Mouse (Mus musculus) T-cell, adult 2 months (primary cell): ENCODE data around the gene Cux2.

Source experiments
- DNase-seq: peaks from one replicate; pipeline ENCODE4 v3.0.0; 2022; ENCODE audit warnings: low spot score

The Cux2 gene

GRCm38 (mm10) chr5:121919216-121919615, 130.7 kb downstream of the Cux2 start:
- no peak for DNase-seq

DNA sequence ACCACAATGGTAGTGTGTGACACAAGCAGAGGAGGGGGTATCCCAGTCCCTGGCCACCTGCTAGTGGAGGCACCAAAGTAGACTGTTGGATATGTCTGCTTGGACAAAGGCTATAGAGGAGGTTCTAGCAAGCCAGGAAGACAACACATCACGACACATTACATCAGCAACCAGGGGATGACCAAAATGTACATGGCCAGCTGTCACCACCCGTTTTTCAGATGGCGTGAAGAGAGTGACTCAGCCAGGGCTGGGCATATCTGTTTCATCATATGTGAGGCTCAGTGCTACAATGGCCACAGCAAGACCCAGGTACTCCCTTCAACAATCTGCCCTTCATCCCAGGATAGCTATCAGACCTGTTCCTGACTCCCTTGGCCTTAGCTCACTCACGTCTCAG, 133.1 kb downstream of the Cux2 start:
- no peak for DNase-seq

GRCm38 (mm10) chr5:121913999-121914398, 135.9 kb downstream of the Cux2 start:
- DNase-seq, result no peak

- DNase-seq, result no peak
Observed at GRCm38 (mm10) chr5:121909226-121909985, 140.5 kb downstream of the Cux2 start.

DNA sequence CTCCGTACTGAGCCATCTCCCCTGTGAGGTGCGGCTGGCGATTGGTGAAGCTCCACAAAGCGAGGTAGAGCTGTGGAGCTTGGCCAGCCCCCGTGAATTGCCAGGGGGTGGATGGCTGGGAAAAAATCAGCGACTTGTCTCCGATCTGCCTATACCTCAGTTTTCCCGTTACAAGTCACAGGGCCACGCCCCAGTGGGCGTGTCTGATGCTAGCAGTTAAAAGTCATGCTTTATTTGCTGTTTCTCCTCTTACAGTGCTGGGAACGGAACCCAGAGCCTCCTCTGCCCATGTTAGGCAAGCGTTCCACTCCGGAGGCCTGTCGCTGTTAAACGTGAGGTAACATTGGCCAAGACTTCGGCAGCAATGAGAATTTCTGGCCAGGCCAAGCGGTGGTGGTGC, 144.2 kb downstream of the Cux2 start:
- DNase-seq, result no peak

GRCm38 (mm10) chr5:121904799-121905198, 145.1 kb downstream of the Cux2 start:
- DNase-seq, result no peak

GRCm38 (mm10) chr5:121902809-121903745, 146.8 kb downstream of the Cux2 start:
- DNase-seq, result no peak

DNA sequence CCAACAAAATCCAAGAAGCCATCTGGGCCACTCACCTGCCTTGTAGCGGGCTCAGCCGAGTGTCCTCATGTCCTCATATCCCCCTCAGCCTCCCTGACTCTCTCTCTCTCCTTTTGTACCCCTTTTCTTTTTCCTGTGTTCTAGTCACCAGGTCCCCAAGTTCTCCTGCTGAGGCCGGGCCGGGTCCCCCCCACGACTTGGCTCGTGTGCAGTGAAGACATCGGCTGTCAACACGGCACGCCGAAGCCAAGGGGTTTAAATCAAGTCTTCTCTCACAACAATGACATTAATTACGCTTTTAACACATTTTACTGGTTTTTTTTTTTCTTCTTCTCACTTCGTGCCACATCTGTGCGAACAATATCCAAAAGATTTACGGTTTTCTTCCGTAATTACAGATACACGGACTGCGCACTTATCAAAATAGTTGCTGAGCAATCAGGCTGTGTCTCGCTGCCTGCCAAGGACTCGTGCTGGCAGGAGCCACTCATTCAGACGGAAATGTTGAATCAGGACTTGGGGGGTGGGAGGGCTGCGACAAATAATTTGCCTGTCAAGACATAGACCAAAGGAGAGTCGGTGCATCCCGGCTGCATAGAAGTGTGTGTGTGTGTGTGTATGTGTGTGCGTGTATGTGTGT, 154.7 kb downstream of the Cux2 start:
- DNase-seq, result no peak

DNA sequence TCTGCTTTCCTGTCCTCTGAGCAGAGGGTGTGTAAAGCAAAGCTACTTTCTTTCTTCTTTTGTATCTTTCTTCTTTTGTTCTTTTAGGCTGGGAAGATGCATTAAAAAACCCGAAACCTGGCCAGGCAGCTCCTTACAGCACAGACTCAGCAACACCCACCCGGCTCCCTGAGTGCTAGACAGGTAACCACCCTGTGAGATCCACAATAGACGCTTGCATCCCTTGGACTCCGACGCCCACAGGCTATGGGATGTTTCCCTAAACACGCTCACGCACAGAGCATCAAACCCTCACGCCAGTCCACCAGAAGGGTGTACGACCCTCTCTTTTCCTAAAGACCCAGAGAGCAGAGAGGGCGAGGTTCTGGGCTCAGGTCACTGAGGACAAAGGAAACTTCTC, 155.3 kb downstream of the Cux2 start:
- no peak for DNase-seq

DNA sequence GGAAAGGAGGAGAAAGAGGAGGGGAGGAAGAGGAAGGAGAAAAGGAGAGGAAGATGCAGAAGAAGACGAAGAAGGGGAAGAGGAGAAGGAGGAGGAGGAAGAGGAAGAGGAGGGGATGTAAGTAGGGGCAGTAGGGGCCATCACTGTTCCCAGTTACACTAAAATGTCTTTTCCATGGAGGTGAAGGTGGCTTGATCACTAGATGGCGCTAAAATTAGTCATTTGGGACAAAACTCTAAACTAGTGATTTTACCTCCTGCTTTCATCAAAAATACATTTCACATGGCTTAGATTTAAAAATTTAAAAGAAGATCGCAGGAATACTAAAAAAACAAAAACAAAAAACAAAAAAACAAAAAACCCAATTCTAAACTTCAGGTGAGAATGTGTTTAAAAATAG, 156.3 kb downstream of the Cux2 start:
- no peak for DNase-seq

- no peak for DNase-seq
Observed at GRCm38 (mm10) chr5:121892281-121892680, 157.6 kb downstream of the Cux2 start.

- DNase-seq, result no peak
Observed at GRCm38 (mm10) chr5:121890925-121891324, 159.0 kb downstream of the Cux2 start.

- no peak for DNase-seq
Observed at GRCm38 (mm10) chr5:121889819-121890362, 160.0 kb downstream of the Cux2 start.

GRCm38 (mm10) chr5:121889375-121889774, 160.5 kb downstream of the Cux2 start:
- no peak for DNase-seq

GRCm38 (mm10) chr5:121883356-121883755, 166.5 kb downstream of the Cux2 start:
- no peak for DNase-seq

DNA sequence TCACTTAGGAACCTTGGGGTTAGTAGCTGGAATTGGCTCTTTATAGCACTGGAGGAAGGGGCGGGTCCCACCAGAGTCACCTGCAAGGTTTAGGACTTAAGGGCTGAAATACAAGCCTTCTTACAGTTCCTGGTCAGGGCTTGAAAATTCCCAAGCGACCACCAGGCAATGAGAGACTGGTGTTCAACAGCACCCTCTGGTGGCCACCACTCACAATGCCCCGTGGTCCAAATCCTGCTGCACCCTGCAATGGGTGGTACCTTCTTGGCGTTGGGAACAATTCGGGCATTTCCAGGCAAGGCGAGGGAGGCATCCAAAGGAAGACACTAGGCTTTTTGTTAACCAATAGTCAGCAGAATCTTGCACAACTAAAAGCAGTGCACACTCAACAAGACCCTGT, 170.7 kb downstream of the Cux2 start:
- DNase-seq, result peak; percentile 25

DNA sequence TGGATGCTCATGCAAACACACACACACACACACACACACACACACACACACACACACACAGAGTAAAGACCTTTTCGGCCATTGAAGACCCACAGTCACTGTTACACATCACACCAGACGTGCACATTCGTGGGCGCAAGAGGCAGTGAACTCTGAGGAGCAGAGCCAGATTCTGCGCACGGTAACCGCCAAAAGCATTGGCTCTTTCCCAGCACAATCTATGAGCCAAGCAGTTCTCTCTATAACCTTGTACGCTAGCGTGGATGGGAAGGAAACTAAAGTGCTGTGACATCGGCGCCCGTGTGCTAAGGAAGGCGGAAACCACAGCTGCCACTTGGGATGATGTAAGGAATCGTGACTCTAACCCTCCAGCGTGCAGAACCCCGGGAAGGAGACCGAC, 171.2 kb downstream of the Cux2 start:
- no peak for DNase-seq

DNA sequence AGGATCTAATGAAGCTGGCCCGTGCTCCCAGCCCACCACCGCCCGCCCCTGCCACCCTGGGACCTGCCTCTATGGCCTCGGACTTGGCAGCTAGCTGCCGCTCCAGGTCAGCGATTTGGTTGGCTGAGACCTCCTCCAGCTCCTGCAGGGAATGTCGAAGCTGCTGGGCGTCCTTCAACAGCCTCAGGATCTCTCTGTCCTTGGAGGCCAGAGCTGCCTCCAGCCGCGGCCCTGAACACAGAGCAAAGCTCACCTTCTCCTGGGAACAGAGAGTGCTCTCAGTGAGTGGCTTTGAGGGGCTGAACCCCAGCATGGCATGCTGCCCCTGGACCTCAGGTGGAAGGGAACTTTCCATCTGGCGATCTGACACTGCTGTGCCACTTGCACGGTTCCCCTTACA, 173.0 kb downstream of the Cux2 start:
- no peak for DNase-seq

- no peak for DNase-seq
Observed at GRCm38 (mm10) chr5:121875041-121875440, 174.9 kb downstream of the Cux2 start.

- DNase-seq, result peak; percentile 22
Observed at GRCm38 (mm10) chr5:121872158-121872557, 177.7 kb downstream of the Cux2 start.

- no peak for DNase-seq
Observed at GRCm38 (mm10) chr5:121871515-121872030, 178.3 kb downstream of the Cux2 start.

DNA sequence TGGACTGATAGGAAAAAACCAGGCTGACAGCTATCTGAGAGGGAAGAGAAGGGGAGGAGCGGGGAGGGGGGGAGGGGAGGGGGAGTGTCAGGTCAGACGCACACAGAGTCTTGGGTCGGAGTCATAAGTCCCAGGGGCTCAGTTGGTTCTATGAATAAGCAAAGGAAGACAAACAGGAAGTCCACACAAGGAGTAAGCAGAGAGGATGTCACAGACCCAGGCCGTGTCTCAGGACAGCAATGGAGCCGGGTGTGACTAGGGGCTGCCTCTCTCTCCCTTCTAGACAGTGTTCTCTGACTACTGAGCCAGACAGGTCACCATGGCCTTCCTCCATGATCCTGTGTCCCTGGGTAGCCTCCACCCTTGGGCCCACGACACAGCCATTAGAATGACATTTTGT, 179.1 kb downstream of the Cux2 start:
- DNase-seq, result no peak
